Mouse (Mus musculus) retina, postnatal 1 day (tissue): Measurements from ENCODE around the gene Sla2.
A peak's percentile ranks its signal among the peaks of the same experiment; 100 is the strongest.
"Not testable (repeated sequence)": the region's sequence is repeated elsewhere in the genome, so short reads cannot be mapped to it uniquely, and the experiment has no call there.

Experiments
- DNase-seq: peaks from one replicate; pipeline ENCODE4 v3.0.0-alpha.2; 2012

Gene Sla2

DNA sequence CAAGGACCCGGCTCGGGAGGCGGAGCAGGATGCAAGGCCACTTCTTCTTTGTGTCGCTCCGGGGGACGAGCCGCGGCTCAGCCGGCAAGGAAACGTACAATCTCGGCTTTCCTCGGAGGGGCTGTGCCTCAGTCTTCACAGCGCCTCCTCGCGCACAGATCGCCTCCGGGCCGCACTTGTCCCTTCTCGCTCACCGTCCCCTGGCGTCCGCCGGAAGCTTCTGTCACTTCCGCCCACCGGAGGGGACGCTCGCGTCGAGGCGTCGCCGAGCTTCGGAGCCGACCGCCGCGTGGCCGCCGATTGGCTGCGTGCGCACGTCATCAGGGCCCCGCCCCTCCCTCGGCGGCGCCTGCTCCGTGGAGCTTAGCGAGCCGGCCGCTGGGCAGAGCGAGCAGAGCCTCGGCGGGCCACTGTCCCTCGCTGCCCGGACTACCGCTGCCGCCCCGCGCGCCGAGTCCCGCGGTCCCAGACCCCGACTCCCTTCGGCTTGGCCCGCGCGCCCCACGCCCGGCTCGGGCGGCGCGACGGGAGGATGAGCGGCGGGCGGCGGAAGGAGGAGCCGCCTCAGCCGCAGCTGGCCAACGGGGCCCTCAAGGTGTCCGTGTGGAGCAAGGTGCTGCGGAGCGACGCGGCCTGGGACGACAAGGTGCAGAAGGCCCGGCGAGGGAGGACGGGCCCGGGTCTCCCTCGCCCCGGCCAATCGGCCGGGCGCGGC is 24.1 kb downstream of the Sla2 start, which contains the start of gene Rab5if:
Gene Rab5if, plus strand, starts transcription at position 357 of the 715 bp plus-strand sequence.
- peak; percentile 98 for DNase-seq

DNA sequence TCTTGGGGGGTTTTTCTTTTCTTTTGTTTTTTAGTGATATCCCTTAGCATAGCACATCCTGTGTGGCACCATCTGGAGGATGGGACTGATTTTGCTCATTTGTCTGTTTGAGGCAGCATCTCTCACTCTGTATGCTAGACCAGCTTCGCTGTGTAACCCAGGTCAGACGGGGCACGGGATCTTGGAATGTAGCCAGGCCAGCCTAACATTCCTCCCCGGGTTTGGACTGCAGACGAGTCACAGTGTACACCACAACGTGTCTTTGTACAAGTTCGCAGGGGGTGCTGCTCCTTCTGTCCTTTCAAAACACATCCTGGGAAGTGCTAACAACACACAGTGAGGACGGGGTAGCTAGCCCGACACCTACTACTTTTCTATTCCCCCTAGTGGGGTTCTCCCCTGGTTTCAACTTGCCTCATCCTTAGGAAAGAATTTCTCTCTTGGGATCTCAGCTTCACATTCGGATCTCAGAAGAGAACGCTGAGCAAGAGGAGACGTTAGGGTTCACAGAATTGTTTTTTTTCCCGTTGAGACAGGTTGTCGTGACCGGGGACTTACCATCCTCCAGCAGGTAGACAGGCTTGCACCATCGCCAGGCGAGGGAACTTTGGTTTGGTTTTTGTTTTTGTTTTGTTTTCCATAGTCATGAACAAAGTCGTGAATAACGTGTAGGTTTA is 24.8 kb downstream of the Sla2 start:
- DNase-seq: peak; percentile 56

DNA sequence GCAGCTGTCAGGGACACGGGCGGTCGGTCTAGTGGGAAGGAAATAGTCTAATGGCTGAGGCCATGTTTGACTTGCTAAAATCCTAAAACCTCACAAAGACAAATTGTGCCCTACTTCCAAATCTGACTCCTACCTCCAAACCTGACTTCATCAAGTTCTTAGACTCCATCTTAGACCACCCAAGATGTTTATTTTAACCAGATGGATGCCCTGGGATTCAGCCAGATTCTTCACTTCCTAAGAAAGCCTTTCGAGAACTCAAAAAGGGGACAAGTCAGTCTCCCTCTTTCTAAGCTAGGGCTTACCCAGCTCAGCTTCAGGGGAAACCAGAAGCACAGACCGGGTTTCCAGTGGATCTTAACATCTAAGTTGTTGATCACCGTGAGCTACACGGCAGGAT is 28.3 kb downstream of the Sla2 start:
- DNase-seq: no peak

DNA sequence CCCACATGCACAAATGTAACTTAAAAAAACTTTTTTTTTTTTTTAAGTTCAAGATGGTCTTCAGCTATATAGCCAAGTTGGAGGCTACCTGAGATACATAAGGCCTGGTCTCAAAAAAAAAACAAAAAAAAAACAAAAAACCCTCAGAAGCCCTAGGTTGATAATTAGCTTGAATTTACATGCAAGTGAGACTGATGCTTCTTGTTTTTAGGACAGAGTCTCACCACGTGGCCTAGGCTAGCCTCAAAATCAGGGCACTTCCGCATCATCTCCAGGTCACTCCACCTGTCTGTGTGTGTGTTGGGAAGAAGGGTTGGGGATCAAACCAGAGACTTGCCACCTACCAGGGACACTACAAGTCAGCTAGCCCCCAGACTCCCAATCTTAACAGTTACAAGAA is 29.2 kb downstream of the Sla2 start, which contains the start of gene 4930518I15Rik:
Gene 4930518I15Rik, minus strand, starts transcription at position 112 of the 400 bp plus-strand sequence.
- DNase-seq: no peak

DNA sequence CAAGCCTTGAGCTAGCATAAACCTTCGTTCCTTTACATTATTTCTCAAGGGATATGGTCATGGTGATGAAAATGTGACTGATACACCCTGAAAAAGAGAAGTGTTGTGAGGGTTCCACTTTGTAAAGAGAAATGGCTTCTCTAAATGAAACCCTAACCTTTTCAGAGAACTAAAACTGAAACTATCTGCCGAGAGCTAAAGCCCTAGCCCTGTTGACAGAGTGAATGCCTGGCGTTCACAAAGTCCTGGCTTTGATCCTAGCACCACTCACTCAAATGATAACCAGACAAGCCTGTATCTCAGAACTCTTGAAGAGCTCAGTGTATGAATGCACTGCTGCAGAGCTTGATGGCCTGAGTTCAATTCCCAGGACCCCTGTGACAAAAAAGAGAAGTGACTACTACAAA is 29.6 kb downstream of the Sla2 start:
- no peak for DNase-seq

DNA sequence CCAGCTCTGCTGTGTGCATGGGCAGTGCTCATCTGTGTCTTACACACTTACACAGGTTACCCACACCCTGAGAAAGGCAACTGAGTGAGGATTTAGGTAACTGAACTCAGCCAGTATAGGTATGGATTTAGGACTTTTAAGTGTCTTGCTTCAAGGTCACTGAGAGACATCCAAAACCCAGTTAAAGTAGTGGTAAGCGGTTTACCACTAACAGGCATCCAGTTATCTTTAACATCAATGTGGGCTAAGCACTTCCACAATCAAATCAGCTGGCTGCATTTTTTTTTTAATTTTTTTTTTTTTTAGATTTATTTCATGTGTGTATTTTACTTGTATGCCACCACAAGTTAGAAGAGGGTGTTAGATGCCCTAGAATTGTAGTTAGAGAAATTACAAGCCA is 30.7 kb downstream of the Sla2 start:
- DNase-seq: no peak

DNA sequence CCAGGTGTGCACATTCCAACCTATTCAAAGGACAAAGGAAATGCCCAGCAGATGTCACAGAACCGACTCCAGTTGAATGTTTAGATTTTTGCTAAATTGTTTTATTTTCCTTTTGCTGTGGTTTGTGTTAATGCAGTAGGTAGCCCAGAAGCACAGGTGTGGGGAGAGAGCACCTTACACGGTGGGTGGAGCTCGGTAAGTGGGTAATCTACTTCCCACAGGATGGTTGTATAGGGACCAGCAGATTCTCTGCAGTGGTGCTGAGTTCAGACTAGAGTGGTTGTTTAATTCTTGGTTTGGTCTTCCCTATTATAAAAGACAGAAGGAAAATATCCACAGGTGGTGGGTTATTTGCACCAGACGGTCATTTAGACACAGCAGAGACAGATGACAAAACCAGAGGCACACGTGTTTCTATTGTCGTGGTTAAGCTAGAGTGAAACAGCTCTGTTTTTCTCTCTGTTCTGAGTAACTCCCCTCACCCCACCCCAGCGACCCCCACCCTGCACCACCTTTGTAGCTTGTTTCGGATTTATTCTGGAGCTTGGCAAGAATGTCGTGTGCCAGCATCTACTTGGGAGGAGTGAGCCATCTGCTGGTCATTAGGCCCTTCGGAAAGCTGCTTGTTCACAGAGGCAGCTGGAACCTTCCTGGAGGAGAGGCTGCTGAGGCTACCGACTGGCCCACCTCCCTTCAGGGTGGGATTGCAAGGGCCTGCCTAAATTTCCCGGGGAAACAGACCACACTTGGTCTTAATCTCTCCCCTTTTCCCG is 32.8 kb downstream of the Sla2 start:
- DNase-seq: peak; percentile 68

DNA sequence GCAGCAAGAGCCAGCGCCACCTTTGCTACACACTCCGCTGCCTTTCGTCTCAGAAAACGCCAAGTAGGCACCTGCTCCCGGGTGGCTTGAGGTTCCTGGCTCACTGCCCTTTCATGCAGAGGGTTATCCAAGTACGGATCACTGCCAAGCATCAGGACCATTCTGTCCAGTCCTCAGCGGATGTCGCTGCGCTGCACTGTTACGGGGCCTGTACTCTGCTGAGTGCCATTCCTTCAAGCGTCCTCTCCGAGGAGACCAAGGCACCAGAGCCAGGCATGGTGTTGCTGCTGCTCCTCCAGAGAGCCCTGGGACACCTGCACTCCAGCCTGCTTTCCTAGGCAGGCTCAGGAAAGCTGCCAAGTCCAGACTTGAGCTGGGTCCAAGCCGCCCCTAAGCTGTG is 33.4 kb downstream of the Sla2 start:
- not testable (repeated sequence) for DNase-seq

DNA sequence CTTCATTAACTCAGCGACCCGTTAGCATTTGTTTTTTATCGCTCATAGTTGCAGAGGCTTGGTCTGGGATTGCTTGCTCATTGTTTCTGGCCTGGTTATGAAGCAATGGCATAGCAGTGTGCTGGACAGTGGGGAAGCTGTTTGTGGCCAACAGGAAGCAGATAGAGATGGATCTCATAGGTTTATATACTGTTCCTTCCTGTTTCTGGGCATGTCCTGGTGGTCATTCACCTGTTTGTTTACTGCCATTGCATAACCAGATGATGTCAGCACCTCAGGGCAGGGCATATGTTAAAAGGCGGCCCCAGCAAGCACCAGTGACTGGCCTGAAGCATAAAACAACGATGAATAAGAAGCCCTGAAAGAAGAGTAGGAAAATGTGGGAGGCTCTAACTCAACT is 36.5 kb downstream of the Sla2 start:
- DNase-seq: no peak

DNA sequence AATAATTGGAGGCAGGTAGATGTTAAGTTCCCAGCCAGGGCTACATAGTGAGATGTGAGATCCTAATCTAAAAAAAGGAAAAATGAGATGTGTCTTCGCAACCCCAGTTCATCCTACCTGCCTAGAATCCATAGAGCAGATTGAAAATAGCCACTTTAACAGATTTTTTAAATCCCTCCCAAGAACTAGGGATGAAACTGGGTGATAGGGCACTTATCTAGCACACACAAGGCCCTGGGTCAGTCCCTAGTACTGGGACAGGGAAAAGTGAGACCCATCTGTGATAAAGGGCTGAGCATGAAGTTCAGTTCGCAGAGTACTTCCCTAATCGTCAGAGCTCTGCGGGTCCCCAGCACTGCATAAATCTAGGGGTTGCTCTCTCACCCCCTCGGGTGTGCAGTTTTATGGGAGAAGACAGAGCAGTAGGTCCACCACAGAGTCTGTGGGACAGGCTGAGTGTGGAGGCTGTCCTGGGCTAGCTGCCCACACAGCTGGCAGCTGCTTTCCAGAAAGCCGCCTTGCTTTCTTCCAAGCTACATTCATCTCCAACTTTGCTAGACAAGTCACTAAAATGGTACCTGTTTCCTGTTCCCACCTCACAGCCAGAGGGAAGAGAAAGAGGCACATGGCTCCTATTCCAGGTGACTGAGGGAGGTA is 38.3 kb downstream of the Sla2 start:
- no peak for DNase-seq

DNA sequence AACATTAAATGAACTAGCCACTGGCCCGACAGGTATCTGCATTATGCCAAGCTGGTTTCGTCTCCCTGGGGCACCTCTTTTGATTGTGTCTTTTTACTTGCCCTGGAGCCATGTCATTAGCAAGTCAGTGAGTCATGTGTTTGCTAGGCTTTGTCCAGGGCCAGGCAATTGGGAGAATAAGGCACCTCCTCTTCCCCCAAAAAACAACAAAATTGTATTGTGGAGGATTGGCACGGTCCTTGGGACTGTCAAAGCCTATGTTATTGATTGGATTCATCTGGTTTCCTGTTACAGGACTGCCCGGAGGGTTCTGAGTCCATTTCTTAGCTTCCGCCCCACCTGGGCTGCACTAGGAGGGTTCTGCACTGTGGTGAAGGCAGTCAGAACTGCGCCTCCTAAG is 39.3 kb downstream of the Sla2 start:
- DNase-seq: no peak

DNA sequence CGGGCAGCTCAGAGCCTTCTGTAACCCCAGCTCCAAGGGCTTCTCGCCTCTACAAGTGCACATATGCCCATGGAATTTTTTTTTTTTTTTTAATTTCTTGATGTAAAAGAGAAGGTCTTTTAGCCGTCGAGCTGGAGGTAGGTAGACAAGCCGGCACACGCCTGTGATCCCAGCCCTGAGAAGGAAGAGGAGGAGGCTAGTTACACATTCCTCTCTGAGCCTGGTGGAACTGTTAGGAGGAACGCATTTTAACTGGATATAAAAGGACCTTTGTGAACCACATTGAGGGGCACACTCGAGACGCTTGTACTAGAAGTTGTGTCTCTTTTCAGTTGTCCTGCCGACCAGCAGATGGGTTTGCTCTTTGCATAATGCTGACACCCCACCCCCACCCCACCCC is 42.3 kb downstream of the Sla2 start:
- no peak for DNase-seq

DNA sequence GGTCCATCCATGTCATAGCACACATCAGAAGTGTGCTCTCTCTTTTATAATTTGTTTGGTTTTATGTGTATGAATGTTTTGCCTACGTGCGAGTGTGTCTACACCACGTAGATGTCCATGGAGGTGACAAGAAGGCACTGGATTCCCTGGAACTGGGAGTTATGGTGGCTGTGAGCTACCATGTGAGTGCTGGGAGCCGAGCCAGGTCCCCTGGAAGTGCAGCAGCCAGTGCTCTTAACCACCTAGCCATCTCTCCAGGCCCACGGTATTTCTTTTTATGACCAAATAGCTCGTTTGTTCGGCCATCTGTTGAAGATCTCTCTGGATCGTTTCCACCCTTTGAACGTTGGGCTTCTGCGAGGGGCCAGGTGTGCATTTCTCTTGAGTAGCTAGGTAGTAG is 43.7 kb downstream of the Sla2 start:
- no peak for DNase-seq

DNA sequence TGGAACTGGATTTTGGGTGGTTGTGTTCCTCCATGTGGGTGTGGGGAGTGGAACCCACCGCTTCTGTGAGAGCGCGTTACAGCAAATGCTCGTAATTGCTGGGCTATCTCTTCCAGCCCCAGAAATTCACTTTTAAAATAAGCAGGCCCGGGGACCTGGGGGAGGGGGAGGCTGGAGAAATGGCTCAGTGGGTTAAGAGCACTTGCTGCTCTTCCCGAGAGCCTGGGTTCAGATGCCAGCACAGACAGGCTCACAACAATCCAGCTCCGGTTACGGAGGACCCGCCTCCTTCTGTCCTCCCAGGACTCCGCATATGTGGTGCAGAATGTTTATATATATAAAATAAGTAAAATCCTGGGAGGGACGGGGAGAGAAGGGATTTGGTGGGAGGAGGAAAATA is 44.3 kb downstream of the Sla2 start:
- no peak for DNase-seq

DNA sequence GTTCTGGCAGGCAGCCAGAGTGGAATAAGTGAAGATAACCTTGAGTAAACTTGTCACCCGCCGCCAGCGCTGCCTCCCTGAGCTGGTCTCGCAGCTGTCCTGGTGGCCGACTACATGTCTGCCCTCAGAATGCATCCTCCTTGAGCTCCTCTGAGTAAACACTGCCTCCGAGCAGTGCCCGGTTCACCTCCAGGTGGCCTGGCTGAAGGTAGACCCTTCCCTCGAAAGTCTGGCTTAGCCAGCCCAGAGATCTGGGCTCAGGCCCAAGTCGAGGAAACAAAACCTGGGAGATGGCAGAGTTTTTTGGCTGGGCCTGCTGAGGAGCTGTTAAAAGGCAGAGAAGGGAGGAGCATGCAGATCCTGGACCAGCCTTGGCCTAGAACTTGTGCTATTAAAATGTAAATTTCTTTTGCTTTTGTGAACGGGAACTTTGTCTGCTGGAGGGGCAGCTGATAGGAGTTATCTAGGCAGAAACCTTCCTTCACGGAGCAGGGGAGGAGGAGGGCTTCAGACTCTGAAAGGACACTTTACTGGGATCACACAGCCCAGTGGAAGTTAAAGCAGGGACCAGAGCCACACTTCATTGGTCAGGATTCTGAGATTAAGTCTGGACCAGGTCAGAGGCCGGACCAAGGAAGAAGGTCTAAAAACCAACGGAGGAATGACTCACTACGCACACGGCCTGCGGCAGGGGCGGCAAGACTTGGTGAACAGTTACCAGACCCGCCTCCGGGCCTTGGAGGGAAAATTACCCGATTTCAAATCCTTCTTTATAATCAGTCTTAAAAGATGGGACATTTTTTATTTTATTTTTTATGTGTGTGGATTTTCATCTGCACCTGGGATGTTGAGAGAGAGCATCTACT is 44.9 kb downstream of the Sla2 start:
- peak; percentile 58 for DNase-seq

DNA sequence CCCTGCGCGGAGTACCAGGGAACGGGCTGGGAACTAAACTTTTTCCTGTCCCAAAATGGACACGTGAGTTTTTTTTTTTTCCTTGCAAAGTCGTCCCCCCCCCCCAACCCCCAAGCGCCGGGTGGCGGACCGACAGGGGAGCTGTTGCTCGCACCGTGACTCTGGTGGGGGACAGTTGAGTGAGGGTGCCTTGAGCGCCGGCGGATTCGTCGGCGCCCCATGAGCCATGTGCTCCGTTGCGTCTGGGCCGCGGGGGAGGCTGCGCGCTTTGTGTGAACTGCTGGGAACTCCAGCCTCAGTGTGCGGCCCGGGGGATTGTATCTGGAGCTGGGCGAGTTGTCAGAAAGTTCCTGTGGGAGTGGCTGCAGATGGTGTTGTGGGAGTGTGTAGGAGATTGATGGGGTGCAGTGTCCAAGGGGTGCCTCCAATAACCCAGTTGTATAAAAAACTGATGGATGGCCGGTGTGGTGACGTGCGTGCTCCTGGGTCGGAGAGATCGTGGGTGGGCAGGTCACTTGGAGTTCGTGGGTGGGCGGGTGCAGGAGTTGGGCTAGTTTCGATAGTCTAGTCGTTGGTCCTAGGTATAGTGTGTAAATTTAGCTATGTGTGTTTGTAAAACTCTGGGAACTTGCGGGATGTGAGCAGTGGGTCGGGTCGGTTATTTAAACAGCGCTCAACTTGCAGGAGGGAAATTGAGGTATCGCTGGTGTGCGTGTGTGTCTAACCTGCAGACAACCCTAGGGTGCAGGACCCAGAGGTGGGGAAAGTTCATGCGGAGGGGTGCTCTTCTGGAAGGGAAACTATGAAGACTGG is 45.8 kb downstream of the Sla2 start:
- peak; percentile 74 for DNase-seq

DNA sequence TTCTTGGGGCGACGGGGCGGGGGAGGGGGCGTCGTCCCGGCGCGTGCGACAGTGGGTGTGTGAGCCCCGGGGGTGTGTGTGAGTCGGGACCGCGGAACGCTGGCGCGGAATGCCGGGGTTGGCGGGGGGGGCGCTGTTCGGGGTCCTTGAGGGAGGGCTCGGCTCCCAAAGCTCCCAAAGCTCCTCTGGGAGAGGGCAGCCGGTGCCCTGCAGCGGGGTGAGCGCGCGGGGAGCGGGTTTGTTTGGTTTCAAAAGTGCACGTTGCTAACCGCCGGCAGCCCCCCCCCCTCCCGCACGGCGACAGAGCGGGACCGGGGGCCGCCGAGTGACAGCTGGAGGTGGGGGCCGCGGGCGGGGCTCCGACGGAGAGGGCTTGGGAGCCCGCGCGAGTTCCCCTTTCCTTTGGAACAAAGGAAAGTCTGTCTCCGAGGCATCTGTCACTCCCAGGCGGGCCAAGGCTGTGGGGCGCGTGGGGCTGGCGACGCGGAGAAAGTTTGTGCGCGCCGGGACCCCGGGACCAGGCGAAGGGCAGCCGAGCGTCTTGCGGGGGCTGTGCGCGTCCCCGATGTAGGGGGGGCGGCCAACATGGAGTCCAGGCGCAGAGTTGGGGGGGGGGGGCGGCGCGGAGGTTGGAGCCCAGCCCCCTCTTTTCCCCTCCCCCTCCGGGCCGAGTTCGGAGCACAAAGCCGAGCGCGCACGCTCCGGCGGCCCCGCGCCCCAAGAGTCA is 46.5 kb downstream of the Sla2 start:
- peak; percentile 86 for DNase-seq

DNA sequence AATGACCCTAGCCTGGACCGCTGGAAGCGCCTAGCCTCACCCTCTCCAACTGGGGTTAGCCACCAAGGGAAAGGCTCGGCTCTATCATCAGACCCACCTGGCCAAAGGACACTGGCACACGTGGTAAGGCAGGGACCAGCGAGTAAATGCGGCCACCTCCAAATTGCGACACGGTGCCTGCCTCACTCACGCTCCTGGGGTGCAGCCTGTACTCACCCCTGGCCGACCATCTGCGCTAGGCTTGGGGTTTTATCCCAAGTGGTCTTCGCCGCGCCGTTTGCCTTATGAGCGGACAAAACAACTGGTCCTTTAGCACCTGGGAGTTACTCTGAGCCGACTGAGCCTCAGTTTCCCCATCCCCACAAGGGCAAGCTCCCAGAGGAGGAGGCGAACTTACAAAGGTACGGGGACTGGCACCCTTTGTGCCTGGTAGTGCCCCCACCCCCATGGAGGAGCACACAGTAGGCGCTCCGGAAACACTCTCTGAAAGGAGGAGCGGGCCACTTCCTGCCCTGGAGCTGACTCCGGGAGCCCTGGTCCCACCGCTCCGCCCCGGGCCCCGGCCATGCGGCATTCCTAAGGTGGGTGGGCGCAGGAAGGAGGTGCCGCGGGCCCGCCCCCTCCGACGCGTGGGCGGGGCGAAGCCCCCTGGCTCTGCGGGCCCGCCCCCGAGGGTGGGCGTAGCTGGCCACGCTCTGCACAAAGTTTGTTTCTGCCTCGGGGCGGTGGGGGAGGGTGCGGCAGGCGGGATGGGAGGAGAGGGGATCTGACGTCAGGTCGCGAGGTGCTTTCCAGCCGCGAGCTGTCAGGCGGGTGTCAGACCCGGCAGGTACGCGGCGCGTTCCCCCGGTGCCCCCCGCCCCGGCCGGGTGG is 47.4 kb downstream of the Sla2 start, which contains the start of gene Tgif2:
Gene Tgif2, plus strand, starts transcription at position 689 of the 873 bp plus-strand sequence.
- peak; percentile 96 for DNase-seq

DNA sequence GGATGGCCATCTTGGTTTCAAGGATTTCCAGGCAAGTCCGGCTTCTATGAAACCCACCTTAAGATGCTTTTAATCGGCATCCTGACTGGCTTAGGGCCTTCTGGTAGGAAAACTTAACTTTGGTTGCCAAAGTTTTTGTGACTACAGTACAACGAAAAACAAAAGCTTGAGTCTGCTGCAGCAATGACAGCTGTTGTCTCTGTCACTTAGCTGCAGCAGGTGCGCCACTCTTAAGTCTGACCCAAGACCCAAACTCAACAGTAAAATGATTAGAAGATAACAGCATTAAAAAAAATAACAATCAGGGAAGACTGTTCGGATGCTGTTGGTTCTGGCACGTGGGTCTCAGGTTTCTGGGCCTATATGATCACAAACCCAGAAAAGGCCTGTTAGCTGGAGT is 48.2 kb downstream of the Sla2 start:
- no peak for DNase-seq
